Mouse (Mus musculus) B cell, adult 2 months (primary cell): Measurements from ENCODE around the gene Stk38.
"Not testable (repeated sequence)": the region's sequence is repeated elsewhere in the genome, so short reads cannot be mapped to it uniquely, and the experiment has no call there.

Source experiments
- DNase-seq, 2 experiments: peaks; one replicate each; pipeline ENCODE4 v3.0.0; 2022

Gene Stk38

DNA sequence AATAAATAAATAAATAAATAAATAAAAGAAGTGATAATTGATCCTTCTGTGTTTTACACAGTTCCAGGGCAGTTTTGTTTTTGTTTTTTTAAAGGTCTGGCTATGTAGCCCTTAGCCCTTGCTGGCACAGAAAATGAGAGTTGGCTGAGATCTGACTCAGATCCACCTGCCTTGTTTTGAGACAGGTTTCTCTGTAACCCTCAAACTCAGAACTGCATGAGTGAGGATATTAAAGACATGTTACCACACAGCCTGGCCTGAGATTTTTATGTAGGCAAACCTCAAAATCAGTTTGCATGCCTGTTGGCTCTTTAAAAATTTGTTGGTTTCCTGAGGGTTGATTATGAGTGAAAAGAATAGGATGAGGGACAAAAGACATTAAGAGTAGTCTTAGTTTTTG lies 27.7 kb upstream of the Stk38 start:
- DNase-seq = no peak

GRCm38 (mm10) chr17:29034264-29034663 lies 26.5 kb upstream of the Stk38 start:
- DNase-seq = no peak

GRCm38 (mm10) chr17:29033569-29034061 lies 25.8 kb upstream of the Stk38 start:
- no peak for DNase-seq

DNA sequence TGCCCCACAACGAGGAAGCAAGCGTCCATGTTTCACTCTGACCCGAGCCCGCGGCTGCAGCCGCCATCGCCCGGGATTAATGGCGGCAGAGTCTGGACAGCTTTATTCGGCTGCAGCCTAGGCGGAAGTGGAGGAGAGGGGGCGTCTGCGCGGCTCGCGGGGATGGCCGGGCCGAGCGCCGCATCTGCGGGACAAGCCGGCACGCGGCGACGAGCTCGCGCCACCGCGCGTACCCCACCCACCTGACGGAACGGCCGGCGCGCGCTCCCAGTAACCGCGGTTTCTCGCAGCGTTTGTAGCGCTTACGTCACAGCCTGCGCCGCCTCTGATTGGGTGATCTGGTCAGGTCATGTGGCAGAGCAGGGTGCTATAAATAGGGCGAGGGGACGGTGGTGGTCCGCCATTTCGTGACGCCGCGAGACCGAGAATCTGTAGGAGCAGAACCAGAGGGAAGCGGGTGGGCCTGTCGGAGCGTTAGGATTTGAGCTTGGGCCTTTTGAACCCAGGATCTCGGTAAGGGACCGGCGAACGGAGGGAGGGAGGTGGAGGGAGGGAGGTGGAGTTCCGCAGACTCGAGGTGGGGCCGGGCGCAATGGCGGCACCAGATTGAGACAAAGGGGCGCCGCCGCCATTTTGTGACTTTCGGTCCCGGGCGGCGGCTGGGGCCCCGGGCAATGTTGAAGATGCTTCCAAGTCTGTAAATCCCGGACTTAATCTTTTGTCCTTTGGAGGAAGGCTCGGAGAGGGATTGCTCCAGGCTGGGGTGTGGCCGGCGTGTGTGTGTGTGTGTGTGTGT lies 24.7 kb upstream of the Stk38 start, which contains the start of gene Srsf3:
Gene Srsf3 (plus strand): TSS at position 355 of the 796 bp plus-strand sequence.
- DNase-seq = peak; percentile 97

DNA sequence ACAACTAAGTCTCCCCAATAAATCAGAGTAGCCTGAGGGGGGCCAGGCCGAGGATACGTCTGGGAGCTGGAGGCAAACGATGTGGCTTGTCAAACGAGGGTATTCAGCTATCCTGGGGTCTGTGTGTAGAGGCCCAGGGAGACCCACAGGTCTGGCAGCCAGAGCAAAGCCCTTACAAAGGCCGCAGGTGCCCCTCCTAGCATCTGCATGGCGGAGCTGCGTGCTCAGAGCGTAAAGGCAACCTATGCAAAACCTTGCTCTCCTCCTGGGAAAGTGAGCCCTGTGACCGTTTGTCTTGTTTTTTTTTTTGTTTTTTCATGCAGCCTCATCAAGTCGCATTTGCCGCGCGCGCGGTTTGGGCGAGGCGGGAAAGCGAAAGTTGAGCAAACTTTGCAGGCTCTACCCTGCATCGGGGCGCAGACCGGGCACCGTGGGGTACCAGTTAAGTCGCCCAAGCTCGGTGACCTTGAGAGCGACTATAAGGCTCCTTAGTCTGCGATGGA lies 24.0 kb upstream of the Stk38 start:
- DNase-seq = no peak

DNA sequence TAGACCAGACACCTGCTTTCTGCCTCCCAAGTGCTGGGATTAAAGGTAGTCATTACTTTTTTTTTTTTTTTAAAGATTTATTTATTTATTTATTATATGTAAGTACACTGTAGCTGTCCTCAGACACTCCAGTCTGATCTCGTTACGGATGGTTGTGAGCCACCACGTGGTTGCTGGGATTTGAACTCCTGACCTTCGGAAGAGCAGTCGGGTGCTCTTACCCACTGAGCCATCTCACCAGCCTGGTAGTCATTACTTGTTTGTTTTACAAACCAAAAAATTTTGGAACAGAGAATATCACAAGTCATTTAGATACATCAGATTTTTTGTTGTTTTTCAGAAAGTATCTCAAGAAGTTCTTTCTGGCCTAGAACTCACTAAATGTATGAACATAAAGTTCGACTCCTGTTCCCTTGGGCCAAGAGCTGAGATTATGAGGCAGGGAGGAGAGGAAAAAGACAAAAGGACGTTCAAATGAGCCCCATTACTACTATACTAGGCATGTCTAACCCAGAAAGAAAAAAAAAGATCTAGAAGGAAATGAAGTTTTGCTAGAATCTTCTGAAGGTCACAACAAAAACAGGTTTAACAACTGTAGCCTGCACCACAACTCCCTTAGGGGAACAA lies 23.4 kb upstream of the Stk38 start:
- not testable (repeated sequence) for DNase-seq

GRCm38 (mm10) chr17:29030321-29031034 lies 22.7 kb upstream of the Stk38 start:
- DNase-seq = peak in 1 of 2 experiments; percentile 36

- no peak for DNase-seq
Observed at GRCm38 (mm10) chr17:29026652-29027356, 19.0 kb upstream of the Stk38 start.

DNA sequence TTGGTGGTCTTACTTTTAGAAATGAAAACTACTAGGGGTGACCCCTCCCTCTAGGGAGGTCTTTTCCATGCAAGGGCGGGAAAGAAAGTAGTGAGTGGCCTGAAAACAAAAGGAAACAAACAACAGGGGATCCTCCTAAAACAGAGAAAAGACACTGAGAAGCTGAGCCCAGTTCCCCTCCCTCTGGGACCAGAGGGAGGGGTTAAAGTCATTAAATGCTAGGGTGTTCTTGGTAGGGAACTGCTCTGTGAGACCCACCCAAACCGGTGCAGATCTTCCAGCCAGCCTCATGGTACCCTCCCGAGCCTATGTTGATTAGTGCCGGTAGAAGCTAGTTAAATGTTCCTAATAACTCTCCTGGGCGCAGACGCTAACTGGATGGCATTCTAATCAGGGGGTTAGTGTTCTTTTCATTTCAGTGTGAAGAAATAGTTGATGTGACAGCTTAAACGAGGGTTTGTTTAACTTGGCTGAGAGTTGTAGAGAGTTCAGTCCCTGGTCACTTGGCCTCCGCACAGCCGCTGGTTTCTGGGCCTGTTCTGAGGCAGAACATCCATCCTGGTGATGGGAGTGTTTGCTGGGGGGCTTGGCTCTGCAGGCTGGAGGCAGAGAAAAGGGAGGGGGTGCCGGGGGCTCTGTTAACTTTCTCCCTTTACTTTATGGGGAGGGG lies 17.2 kb upstream of the Stk38 start:
- no peak for DNase-seq

DNA sequence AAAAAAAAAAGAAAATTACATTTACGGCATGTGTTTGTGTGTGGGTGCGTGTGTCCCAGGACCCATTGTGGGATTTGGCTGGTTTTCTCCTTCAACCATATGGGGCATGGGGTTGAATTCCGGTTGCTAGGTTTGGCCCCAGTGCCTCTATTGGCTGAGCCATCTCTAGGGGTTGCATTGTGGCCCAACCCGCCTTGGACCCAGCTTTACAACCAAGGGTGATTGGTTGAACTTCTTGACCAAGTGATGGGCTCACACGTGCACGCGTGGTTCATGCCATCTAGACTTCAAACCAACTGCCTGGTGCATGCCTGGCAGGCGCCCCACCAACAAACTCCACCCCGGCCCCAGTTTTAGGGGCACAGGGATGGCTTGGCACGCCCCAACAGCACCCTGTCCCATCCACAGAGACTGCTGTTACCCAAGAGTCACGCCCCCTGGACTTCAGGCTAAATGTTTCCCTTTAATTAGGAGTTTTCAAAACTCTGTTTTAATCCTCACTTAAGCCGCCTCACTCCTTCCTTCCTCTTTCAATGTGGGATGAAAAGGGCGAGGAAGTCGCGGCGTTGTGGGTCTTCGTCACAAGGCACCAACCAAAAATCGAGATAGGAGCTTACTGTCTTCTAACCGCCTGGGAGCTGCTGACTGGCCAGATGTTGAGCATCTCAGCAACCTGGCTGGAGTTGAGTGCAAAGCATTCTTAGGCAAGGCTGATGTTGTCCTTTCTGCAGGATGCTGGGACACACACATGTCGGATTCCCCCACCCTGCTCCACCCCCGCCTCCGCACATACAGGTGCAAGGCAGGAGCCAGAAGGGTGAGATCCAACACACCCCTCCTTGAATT lies 16.5 kb upstream of the Stk38 start:
- DNase-seq = no peak

GRCm38 (mm10) chr17:29023346-29023745 lies 15.6 kb upstream of the Stk38 start:
- no peak for DNase-seq

GRCm38 (mm10) chr17:29022230-29022819 lies 14.5 kb upstream of the Stk38 start:
- DNase-seq = peak; percentile 37 to 41

GRCm38 (mm10) chr17:29020444-29020843 lies 12.6 kb upstream of the Stk38 start:
- no peak for DNase-seq

DNA sequence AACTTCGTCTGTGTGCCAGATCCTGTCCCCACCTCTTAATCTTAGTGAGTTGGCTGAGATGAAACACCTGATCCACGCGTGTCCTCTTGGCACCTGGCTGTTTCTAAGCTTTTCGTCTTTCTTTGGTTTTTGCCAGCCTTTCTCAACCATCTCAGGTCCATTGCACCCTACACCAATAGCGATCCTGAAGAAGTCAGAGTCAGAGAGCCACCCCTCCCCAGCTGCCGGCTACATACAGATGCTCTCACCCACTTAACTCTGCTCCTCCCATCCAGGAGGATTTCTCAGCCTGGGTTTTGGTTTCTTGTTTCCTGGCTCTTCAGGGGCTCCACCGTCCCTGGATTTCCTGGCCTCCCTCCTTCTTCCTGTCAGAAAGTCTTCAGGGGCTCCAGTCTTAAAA lies 11.6 kb upstream of the Stk38 start:
- DNase-seq = no peak

DNA sequence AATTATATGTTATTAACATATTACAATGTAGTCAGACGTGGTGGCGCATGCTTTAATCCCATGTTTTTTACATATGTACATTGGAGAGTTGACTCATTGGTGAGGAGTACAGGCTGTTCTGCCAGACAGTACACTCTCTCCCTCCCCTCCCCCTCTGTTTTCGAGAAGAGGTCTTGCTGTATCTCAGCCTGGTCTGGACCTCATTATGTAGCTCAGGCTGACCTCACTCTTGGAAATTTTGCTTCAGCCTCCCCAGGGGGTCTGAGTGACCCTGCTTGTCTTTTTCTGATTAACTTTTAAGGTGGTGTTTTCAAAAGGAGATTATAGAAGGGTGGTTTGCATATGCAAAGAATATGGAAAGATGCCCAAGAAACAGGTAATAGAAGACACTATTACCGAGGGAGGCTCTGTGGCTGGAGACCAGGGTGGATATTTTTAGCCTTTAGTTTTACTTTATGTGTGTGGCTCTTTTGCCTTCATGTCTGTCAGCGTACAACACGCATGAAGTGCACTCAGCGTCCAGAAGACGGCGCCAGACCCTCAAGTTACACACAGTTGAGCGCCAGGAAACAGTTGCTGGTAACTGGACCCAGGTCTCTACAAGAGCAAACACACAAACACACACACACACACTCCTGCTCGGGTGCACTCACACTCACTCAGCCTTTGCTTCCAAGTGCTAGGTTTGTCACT lies 10.6 kb upstream of the Stk38 start:
- peak; percentile 41 to 46 for DNase-seq

- no peak for DNase-seq
Observed at GRCm38 (mm10) chr17:29016705-29017104, 8.9 kb upstream of the Stk38 start.

- DNase-seq = peak; percentile 78 to 80
Observed at GRCm38 (mm10) chr17:29015638-29016037, 7.8 kb upstream of the Stk38 start.

GRCm38 (mm10) chr17:29014235-29014634 lies 6.4 kb upstream of the Stk38 start:
- DNase-seq = no peak

- DNase-seq = no peak
Observed at GRCm38 (mm10) chr17:29009181-29009580, 1.4 kb upstream of the Stk38 start.

DNA sequence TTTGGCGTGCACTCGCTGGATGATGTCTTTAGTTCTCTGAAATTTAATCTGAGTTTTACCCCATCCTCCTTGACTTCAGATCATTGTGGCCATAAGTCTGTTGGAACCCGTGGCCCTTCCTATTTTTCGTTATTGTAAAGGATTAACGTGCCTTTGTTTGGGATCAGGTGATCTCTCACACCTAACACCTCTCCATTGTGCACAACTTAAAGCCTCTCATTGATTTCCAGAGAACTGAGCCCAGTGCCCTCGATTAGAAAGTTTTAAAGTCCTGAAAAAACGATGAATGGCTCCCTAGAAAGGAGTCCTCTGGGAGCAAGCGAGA lies 493 bp upstream of the Stk38 start:
- no peak for DNase-seq
